Mouse (Mus musculus): ENCODE data around the gene Shd. TPM values are rescaled to one million over a fixed set of nuclear protein-coding genes. Genes with fewer than 3 reads are reported as not detected.
"Not testable (repeated sequence)": the region's sequence is repeated elsewhere in the genome, so short reads cannot be mapped to it uniquely, and the experiment has no call there.

Shd gene
- polyA plus RNA-seq (2015; fragmentation: Nextera tagmentation; extraction: Ambion mirVana), result 6.6 and 8.7 TPM in 2 replicates

- Histone ChIP-seq H3K9ac (peak within 1 kb of the TSS; percentile 67), H3K4me1 (replicated peaks) (peaks cover 33% of the 10 kb centered on the region), H3K4me2 (peak within 1 kb of the TSS; percentile 97), H3K4me3 (peak within 1 kb of the TSS; percentile 58), H3K27me3 (peaks cover 29% of the 10 kb centered on the region), H3K36me3 (peaks cover 13% of the 10 kb centered on the region; the same call in 1 of the 2 replicates), H3K9me3 (replicated peaks) (no peaks in the 10 kb centered on the region), H3K27ac (no peak within 1 kb of the TSS)
- ATAC-seq (replicated peaks; ENCODE audit: insufficient number of reproducible peaks, insufficient read depth, low FRiP score, low read depth), result no peak; the same call in 1 of the 2 replicates
- 8% methylated on average over 55 of the region's 55 CpGs for WGBS
Measured at GRCm38 (mm10) chr17:55969966-55970891, at the start of gene Shd. Gene Shd, plus strand, starts transcription at chr17:55970467.

GRCm38 (mm10) chr17:55931553-55932502, 38.4 kb upstream of the Shd start:
- Histone ChIP-seq H3K27me3 (no peaks in the 10 kb centered on the region), H3K36me3 (no peaks in the 10 kb centered on the region), H3K4me1 (replicated peaks) (peaks cover 6% of the 10 kb centered on the region; the same call in 1 of the 2 replicates), H3K4me3 (peak overlapping the region; percentile 71), H3K27ac (peak overlapping the region; percentile 60), H3K9ac (peak overlapping the region; percentile 76), H3K4me2 (peak overlapping the region; percentile 93), H3K9me3 (replicated peaks) (no peaks in the 10 kb centered on the region; the same call in 1 of the 2 replicates)
- WGBS, result 2% methylated on average over 33 of the region's 33 CpGs
- peak; percentile 91 for ATAC-seq (replicated peaks; ENCODE audit: insufficient number of reproducible peaks, insufficient read depth, low FRiP score, low read depth)

- ATAC-seq (replicated peaks; ENCODE audit: insufficient number of reproducible peaks, insufficient read depth, low FRiP score, low read depth), result no peak
- H3K27ac ChIP-seq, result no peak overlapping the region
- peak overlapping the region; percentile 93 for H3K4me2 ChIP-seq
- H3K9me3 ChIP-seq (replicated peaks), result peaks cover 4% of the 10 kb centered on the region; the same call in 1 of the 2 replicates
- peaks cover 6% of the 10 kb centered on the region; the same call in 1 of the 2 replicates for H3K4me1 ChIP-seq (replicated peaks)
- H3K27me3 ChIP-seq, result no peaks in the 10 kb centered on the region
- H3K9ac ChIP-seq, result 0 out of 2 replicates have a peak overlapping the region, but pooled peaks have one; percentile 76
- H3K36me3 ChIP-seq, result no peaks in the 10 kb centered on the region
- peak overlapping the region; percentile 71 for H3K4me3 ChIP-seq
- WGBS, result 65% methylated on average over 2 of the region's 2 CpGs
Measured at GRCm38 (mm10) chr17:55932635-55933034, 37.6 kb upstream of the Shd start.

- H3K4me3 ChIP-seq, result no peak overlapping the region; the same call in 1 of the 2 replicates
- no peak overlapping the region for H3K4me2 ChIP-seq
- ATAC-seq (replicated peaks; ENCODE audit: insufficient number of reproducible peaks, insufficient read depth, low FRiP score, low read depth), result no peak
Measured at GRCm38 (mm10) chr17:55933191-55933590, 37.1 kb upstream of the Shd start.

GRCm38 (mm10) chr17:55944387-55944865, 25.8 kb upstream of the Shd start:
- H3K9me3 ChIP-seq (replicated peaks); H3K27me3 ChIP-seq; H3K4me1 ChIP-seq (replicated peaks); ATAC-seq (replicated peaks; ENCODE audit: insufficient number of reproducible peaks, insufficient read depth, low FRiP score, low read depth): not testable (repeated sequence)
- Histone ChIP-seq H3K4me2 (peak overlapping the region; percentile 91), H3K36me3 (peaks cover 13% of the 10 kb centered on the region), H3K4me3 (peak overlapping the region; percentile 62), H3K9ac (peak overlapping the region; percentile 70; the same call in 1 of the 2 replicates), H3K27ac (peak overlapping the region; percentile 95)
- 30% methylated on average over 10 of the region's 10 CpGs for WGBS

More at GRCm38 (mm10) chr17:55933191-55933590, 37.1 kb upstream of the Shd start:
- H3K9me3 ChIP-seq (replicated peaks), result peaks cover 4% of the 10 kb centered on the region; the same call in 1 of the 2 replicates
- 89% methylated on average over 15 of the region's 15 CpGs for WGBS
- peaks cover 6% of the 10 kb centered on the region; the same call in 1 of the 2 replicates for H3K4me1 ChIP-seq (replicated peaks)
- H3K36me3 ChIP-seq, result no peaks in the 10 kb centered on the region; the same call in 1 of the 2 replicates
- no peaks in the 10 kb centered on the region for H3K27me3 ChIP-seq
- H3K9ac ChIP-seq, result no peak overlapping the region
- no peak overlapping the region for H3K27ac ChIP-seq

GRCm38 (mm10) chr17:55944866-55945682, 25.2 kb upstream of the Shd start:
- Histone ChIP-seq H3K27ac (peak overlapping the region; percentile 95), H3K4me2 (peak overlapping the region; percentile 91), H3K9ac (peak overlapping the region; percentile 70), H3K4me3 (peak overlapping the region; percentile 62)
- H3K4me1 ChIP-seq (replicated peaks); H3K27me3 ChIP-seq; H3K9me3 ChIP-seq (replicated peaks); H3K36me3 ChIP-seq: not testable (repeated sequence)
- ATAC-seq (replicated peaks; ENCODE audit: insufficient number of reproducible peaks, insufficient read depth, low FRiP score, low read depth), result peak; percentile 96
- under 1% methylated on average over 55 of the region's 56 CpGs for WGBS

GRCm38 (mm10) chr17:55945696-55946095, 24.6 kb upstream of the Shd start:
- Histone ChIP-seq H3K4me2 (peak overlapping the region; percentile 91), H3K27ac (peak overlapping the region; percentile 95), H3K9me3 (replicated peaks) (no peaks in the 10 kb centered on the region), H3K27me3 (no peaks in the 10 kb centered on the region), H3K9ac (peak overlapping the region; percentile 70), H3K4me3 (peak overlapping the region; percentile 62), H3K4me1 (replicated peaks) (peaks cover 7% of the 10 kb centered on the region; the same call in 1 of the 2 replicates), H3K36me3 (peaks cover 1% of the 10 kb centered on the region; the same call in 1 of the 2 replicates)
- no peak for ATAC-seq (replicated peaks; ENCODE audit: insufficient number of reproducible peaks, insufficient read depth, low FRiP score, low read depth)
- WGBS, result 22% methylated on average over 5 of the region's 5 CpGs

- H3K36me3 ChIP-seq, result no peaks in the 10 kb centered on the region
- WGBS, result 83% methylated on average over 4 of the region's 4 CpGs
- ATAC-seq (replicated peaks; ENCODE audit: insufficient number of reproducible peaks, insufficient read depth, low FRiP score, low read depth), result no peak
Measured at GRCm38 (mm10) chr17:55948647-55949046, 21.6 kb upstream of the Shd start.

GRCm38 (mm10) chr17:55949400-55949799, 20.9 kb upstream of the Shd start, which contains the start of gene Zfp119b:
Gene Zfp119b, minus strand, starts transcription at chr17:55949500.
- Histone ChIP-seq H3K27ac (no peak within 1 kb of the TSS), H3K27me3 (peaks cover 5% of the 10 kb centered on the region; the same call in 1 of the 2 replicates), H3K4me1 (replicated peaks) (peaks cover 4% of the 10 kb centered on the region; the same call in 1 of the 2 replicates), H3K9ac (no peak within 1 kb of the TSS), H3K4me3 (no peak within 1 kb of the TSS), H3K4me2 (no peak within 1 kb of the TSS), H3K36me3 (no peaks in the 10 kb centered on the region), H3K9me3 (replicated peaks) (no peaks in the 10 kb centered on the region)
- WGBS, result 84% methylated on average over 2 of the region's 2 CpGs
- no peak for ATAC-seq (replicated peaks; ENCODE audit: insufficient number of reproducible peaks, insufficient read depth, low FRiP score, low read depth)

More at GRCm38 (mm10) chr17:55948647-55949046, 21.6 kb upstream of the Shd start:
- no peak overlapping the region for H3K4me3 ChIP-seq
- H3K4me2 ChIP-seq, result no peak overlapping the region
- no peak overlapping the region for H3K27ac ChIP-seq
- no peaks in the 10 kb centered on the region for H3K9me3 ChIP-seq (replicated peaks)
- peaks cover 7% of the 10 kb centered on the region; the same call in 1 of the 2 replicates for H3K4me1 ChIP-seq (replicated peaks)
- H3K9ac ChIP-seq, result no peak overlapping the region
- no peaks in the 10 kb centered on the region for H3K27me3 ChIP-seq

GRCm38 (mm10) chr17:55950601-55951000, 19.7 kb upstream of the Shd start:
- Histone ChIP-seq H3K4me1 (replicated peaks) (peaks cover 2% of the 10 kb centered on the region; the same call in 1 of the 2 replicates), H3K9ac (no peak overlapping the region), H3K36me3 (no peaks in the 10 kb centered on the region), H3K4me2 (no peak overlapping the region), H3K27ac (no peak overlapping the region), H3K4me3 (no peak overlapping the region), H3K9me3 (replicated peaks) (no peaks in the 10 kb centered on the region), H3K27me3 (peaks cover 16% of the 10 kb centered on the region)
- WGBS, result 61% methylated on average over 9 of the region's 9 CpGs
- no peak for ATAC-seq (replicated peaks; ENCODE audit: insufficient number of reproducible peaks, insufficient read depth, low FRiP score, low read depth)
